Mouse (Mus musculus): ENCODE data around the gene Syt2. TPM values are rescaled to one million over a fixed set of nuclear protein-coding genes. Genes with fewer than 3 reads are reported as not detected.

The Syt2 gene
- polyA plus RNA-seq, 1 experiment, result not detected

DNA sequence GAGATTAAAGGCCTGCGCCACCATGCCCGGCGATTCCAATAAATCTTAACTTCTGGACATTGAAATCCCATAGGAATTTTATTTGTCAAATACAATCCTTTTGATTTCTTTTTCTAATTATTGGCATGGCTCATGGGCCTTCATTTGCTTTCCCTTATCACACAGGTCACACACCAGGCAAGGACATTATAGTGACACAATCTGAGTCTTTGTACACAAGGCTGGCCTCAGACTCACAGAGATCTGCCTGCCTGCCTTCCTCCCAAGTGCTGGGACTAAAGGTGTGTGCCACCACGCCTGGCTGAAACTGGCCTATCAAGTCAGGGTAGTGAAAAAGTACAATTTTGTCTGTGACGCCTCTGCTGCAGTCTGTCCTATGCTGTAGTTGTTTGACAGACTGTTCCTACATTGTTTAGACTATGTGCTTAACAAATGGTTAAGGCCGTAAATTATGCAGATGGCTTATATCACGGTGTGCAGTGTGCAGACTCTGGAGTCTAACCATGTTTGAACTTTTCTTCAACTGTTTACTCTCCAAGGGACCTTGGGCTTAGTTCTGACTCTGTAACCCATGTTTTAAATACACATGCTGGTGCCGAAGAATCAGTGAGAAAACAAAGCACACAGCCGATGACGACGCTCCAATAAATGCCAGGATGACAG lies 117.4 kb downstream of the Syt2 start:
- no peak for TF ChIP-seq GATA1 (IDR thresholded peaks at IDR 0.05; ENCODE audit: low read length)

- no peak for TF ChIP-seq GATA1 (IDR thresholded peaks at IDR 0.05; ENCODE audit: low read length)
Observed at GRCm38 (mm10) chr1:134764831-134765458, 118.5 kb downstream of the Syt2 start.

- TF ChIP-seq GATA1 (IDR thresholded peaks at IDR 0.05; ENCODE audit: low read length), result no peak
Observed at GRCm38 (mm10) chr1:134766448-134766847, 120.0 kb downstream of the Syt2 start.

GRCm38 (mm10) chr1:134770312-134770711 lies 123.8 kb downstream of the Syt2 start:
- TF ChIP-seq GATA1 (IDR thresholded peaks at IDR 0.05; ENCODE audit: low read length), result no peak

GRCm38 (mm10) chr1:134771353-134771752 lies 124.9 kb downstream of the Syt2 start:
- no peak for TF ChIP-seq GATA1 (IDR thresholded peaks at IDR 0.05; ENCODE audit: low read length)

DNA sequence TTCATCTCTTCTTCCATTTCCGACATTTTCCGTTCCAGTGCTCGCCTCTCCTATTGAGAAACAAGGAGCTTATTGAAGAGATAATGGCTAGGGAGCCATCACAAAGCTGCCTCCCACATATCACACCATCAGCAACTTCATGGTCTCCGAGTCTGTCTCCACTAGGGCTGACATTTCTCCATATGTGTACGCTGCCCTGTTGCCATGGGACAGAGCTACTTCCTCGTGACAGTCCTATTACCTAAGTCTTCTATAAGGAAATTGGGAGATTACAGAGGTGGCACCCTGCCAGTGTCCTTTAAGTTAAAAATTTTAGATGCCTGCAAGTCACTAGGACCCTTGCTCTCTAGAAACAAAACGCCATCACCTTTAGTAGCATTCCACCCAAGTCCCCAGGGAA lies 125.5 kb downstream of the Syt2 start:
- TF ChIP-seq GATA1 (IDR thresholded peaks at IDR 0.05; ENCODE audit: low read length), result no peak

- no peak for TF ChIP-seq GATA1 (IDR thresholded peaks at IDR 0.05; ENCODE audit: low read length)
Observed at GRCm38 (mm10) chr1:134772821-134773220, 126.3 kb downstream of the Syt2 start.

DNA sequence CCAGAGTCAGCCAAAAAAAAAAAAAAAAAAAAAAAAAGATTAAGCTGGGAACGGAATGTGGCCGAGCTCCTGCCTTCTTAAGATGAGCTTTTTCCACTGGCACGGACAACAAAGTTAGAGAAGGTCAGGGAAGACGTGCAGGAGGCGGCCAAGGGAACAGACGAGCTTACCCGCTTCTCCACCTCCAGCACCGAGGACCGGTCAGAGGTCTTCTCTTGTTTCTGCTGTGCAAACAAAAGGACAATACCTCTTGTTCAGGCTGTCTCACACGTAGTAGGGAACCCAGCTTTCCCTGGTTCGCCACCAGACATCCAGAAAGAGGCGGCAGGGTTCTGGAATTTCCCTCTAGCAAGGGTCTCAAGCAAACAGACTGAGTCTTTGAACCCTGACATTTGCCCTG lies 126.8 kb downstream of the Syt2 start:
- TF ChIP-seq GATA1 (IDR thresholded peaks at IDR 0.05; ENCODE audit: low read length), result no peak

DNA sequence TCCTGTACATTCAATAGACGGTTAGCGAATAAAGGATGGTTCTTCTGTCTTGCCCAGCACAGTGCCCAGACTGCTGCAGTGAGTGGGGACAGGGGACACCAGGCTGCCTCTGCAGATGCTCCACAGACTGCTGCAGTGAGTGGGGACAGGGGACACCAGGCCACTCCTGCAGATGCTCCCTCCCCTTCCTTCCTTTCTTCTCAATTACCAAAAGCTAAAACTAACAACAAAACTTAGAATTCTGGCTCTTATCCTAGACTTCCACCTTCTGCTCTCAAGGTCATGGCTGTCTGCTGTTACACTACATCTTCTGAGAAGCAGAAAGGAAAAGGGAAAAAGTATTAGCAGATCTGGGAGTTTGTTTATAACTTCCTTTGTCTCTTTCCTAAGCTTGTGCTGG lies 127.8 kb downstream of the Syt2 start:
- no peak for TF ChIP-seq GATA1 (IDR thresholded peaks at IDR 0.05; ENCODE audit: low read length)

DNA sequence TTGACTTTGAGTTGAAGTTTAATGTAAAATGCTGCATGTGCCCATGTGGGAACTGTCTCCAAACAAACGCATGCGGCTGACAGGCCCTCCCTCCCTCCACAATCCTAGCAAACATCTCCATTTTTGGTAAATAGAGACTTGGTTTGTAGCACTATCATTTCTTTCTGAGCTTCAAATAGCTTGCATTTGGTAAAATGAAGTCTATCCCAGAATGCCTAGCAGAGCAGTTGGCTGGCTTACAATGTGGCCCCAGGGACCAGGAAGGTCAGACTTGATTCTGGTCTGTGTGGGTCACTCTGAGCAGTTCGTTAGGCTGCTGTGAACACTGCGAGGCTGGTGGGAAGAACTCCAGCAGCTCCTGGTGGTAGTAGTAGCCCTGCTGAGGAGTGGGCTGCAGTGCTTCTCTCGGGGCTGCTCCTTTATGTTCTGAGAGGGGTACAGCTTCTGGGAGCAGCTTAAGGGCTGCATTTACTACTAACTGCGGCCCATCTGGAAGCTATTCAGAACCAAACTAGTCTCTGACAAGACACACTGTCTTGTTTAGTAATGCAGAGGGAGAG lies 128.3 kb downstream of the Syt2 start:
- TF ChIP-seq GATA1 (IDR thresholded peaks at IDR 0.05; ENCODE audit: low read length), result no peak

GRCm38 (mm10) chr1:134775631-134776030 lies 129.2 kb downstream of the Syt2 start:
- TF ChIP-seq GATA1 (IDR thresholded peaks at IDR 0.05; ENCODE audit: low read length), result no peak

- no peak for TF ChIP-seq GATA1 (IDR thresholded peaks at IDR 0.05; ENCODE audit: low read length)
Observed at GRCm38 (mm10) chr1:134777201-134777885, 130.9 kb downstream of the Syt2 start.

DNA sequence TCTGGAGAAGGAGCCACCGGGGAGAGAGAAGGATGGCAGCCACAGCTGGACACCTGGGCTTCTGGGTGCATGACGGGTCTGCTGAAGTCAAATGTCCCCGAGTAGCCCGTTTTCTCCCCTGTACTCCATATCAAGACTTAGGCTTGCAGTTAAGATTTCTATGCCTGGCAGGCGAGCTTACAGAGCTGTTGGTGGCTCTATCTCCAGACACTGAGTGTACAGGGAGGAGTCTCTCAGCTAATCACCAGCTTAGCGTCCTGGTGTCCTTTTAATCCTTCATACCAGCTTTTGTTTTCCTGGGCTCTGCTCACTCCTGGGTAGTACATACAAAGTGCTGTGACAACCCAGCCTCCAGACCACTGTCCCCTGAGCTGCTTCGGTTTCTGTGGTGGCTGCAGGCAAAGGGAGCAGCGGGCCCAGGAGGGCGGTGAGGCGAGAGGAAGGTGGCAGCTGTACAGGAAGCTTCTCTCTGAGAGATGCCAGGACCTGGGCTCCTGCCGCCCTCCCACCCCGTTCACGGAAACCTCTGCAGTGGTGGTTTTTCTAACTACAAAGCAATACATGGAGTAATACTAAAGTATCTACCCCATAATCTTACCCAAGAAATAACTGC lies 131.6 kb downstream of the Syt2 start:
- no peak for TF ChIP-seq GATA1 (IDR thresholded peaks at IDR 0.05; ENCODE audit: low read length)

GRCm38 (mm10) chr1:134782797-134783196 lies 136.3 kb downstream of the Syt2 start:
- no peak for TF ChIP-seq GATA1 (IDR thresholded peaks at IDR 0.05; ENCODE audit: low read length)

GRCm38 (mm10) chr1:134783958-134784357 lies 137.5 kb downstream of the Syt2 start:
- TF ChIP-seq GATA1 (IDR thresholded peaks at IDR 0.05; ENCODE audit: low read length), result no peak

- TF ChIP-seq GATA1 (IDR thresholded peaks at IDR 0.05; ENCODE audit: low read length), result no peak
Observed at GRCm38 (mm10) chr1:134784481-134784880, 138.0 kb downstream of the Syt2 start.

Data from G1E-ER4 (cell line).